Mouse (Mus musculus) WW6 (cell line): ENCODE measurements at regions not wholly inside any gene's neighbourhood (a gene's known extent, or its start where the extent isn't known, plus 50 kb on each side); places are given as distances from the start of the nearest gene placed in this dataset.
A peak's percentile ranks its signal among the peaks of the same experiment; 100 is the strongest.
"Not testable (repeated sequence)": the region's sequence is repeated elsewhere in the genome, so short reads cannot be mapped to it uniquely, and the experiment has no call there.

ENCODE experiments used
- DNase-seq: peaks from one replicate; pipeline ENCODE4 v3.0.0-alpha.2; 2013; ENCODE audit warnings: low read depth, low spot score

DNA sequence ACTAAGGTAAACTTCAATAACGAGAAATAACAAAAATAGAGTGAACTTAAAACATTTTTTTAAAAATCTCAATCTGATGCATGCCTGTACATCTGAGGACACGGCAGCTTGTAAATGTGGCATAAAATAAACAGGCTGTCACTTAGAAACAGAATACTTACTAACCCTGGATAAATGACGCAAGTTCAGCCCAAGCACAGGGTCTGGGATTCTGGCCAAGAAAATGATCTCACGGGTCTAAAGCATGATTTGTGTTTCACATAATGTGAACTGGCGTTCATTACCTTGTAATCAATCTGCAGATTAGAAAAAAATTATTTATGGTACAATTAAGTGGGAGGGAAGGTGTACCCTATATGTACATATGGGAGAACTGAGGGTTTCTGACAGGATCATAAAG lies 512.1 kb upstream of the Vrk2 start:
- DNase-seq, result no peak

DNA sequence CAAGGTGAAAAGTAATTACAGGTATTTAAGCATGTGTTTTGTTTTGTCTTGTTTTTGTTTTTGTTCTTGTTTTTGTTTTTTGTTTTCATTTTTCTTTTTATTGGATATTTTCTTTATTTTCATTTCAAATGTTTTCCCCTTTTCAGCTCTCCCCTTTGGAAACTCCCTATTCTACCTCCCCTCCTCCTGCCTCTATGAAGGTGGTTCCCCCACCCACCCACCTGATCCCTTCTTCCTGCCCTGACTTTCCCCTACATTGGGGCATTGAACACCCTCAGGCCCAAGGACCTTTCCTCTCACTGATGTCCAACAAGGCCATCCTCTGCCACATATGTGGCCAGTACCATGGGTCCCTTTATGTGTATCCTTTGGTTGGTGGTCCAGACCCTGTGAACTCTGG lies 509.1 kb upstream of the Vrk2 start:
- no peak for DNase-seq

DNA sequence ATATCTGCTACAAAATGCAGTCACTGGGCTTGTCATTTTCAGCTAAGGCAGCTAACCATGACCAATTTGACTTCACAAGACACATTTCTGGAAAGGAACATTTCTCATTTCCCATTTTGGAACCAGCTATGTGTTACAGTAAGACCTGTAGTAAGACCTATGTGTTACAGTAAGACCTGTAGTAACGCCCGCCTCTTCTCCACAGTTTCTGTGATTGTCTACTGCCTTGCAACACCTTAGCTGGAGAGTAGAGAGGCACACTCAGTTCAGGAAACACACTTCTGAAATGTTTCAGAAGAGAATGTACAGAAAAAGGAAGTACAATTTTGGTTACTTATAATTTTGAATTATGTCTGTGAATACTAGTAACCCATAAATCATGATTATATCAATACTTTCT lies 508.2 kb upstream of the Vrk2 start:
- no peak for DNase-seq

DNA sequence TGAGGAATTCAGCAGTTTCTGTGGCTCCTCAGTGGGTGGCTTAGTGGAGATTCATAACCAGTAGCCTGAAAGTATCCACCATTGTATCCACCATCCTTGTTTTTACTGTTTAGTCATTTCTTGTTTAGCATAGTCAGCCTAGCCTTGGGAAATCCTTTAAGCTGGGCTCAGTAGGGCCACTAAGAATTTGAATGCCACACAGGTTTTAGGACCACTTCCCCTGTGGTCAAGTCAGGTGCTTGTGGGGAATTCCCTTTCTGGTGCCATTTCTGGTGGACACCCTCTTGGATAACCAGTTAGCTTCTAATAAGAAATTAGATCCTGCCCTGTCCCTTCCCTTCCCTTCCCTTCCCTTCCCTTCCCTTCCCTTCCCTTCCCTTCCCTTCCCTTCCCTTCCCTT lies 502.8 kb upstream of the Vrk2 start:
- DNase-seq, result no peak

DNA sequence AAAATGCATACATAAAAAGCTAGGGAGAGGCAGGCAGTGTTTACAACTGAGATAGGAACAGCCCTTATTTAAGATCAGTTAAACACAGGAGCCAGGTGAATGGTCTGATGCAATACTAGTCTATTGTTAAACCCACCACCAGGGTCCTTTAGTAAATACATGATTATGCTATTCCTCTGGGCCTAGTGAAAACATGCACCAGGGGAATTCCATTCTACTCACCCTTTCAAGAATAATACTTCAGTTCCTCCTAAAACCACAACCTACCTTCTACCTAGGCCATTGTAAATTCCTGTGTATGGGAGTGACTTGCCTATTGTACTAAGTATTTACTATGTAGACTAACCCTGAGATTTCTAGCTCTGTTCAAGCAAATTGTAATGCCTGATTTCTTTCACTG lies 501.7 kb upstream of the Vrk2 start:
- not testable (repeated sequence) for DNase-seq

DNA sequence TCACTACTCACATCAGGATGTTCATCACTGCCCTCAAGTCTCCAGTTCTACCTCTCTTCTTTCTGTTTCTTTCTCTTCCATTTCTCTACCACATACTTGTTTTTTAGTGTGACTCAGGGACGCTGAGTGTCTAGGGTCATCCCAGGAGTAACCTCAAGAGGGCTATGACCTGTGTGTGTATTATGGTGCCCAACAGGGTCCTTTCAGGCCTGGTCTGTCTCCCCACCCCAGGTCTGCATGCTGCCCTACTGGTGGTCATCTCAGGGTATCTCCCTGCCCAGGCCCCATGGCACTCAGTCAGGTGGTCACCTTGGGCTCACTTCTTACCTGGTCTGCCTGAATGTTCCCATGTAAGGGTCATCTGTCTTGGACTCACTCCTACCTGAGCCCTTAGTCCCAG lies 492.7 kb upstream of the Vrk2 start:
- no peak for DNase-seq

DNA sequence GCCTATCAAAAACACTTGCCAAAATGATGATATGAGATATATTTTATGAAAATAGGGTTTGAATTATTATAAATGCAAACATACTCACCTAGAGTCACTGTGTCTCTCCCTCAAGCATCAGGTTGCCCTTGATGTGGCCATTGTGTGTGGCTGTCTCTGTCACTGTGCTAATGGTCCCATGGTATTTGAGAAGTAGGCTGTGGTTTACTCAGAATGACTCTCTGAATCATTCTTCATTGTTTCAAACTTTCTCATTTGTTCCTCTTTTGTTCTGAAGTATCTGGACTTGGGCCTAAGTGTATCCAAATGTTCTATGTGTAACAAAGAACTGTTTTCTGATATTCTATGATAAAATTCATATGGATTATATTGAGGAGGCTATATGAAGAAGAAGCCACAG lies 487.4 kb upstream of the Vrk2 start:
- no peak for DNase-seq

DNA sequence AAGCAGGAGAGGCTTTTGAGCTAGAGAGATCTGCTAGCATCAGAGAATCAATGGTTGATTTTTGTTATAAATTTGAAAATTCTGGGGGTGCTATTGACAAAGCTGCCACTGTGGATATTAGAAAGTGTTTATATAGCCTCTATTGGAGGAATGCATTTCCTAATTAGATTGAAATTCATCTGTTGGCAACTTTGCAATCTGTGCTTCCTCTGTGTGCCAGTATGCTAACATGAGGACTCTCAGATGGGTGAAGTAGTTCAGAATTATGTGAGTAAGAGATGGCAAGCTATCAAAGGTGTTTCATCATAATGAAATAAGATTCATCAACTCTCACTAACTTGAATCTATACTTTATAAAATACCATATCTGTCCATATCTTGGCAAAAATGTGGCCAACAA lies 476.6 kb upstream of the Vrk2 start:
- no peak for DNase-seq

DNA sequence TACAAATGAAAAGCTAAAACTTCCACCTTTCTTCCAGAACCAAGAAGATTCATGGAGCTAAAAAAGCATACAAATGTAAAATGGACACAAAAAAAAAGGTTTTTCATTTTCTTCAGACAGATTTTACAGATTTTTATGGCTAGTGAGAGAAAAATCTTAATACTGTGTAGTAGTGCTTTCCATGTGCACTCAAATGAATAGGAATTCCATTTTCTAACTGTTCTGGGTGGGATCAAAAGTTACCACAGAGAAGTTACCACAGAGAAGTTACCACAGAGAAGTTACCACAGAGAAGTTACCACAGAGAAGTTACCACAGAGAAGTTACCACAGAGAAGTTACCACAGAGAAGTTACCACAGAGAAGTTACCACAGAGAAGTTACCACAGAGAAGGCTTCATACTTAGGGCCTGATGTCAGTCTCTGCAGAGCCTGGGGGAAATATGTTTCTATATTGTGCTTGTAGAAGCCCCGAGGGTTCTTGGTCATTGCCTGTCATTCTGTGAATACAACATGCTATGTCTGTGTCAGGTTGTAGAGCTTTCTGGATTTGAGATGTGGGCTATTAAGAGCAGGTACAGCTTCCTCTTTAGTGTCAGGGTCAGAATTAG lies 433.5 kb upstream of the Vrk2 start:
- no peak for DNase-seq

DNA sequence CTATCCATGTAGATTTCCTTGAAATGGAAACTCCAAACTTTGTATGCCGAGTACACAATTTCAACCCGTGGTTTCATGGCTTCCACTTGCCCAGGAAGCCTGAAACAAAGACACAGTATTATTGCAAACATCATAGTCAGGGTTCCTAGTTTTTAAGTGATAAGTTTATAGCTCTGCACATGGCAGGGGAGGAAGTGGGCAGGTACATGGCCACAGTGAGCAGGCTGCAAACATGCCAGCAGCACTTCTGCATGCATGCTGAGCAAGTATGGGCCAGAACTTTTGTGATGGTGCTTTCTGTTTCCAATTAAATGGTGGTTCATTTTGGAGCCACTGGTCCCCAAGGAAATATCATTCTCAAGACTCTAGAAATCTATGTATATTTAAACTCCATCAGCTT lies 431.7 kb upstream of the Vrk2 start:
- DNase-seq, result no peak

DNA sequence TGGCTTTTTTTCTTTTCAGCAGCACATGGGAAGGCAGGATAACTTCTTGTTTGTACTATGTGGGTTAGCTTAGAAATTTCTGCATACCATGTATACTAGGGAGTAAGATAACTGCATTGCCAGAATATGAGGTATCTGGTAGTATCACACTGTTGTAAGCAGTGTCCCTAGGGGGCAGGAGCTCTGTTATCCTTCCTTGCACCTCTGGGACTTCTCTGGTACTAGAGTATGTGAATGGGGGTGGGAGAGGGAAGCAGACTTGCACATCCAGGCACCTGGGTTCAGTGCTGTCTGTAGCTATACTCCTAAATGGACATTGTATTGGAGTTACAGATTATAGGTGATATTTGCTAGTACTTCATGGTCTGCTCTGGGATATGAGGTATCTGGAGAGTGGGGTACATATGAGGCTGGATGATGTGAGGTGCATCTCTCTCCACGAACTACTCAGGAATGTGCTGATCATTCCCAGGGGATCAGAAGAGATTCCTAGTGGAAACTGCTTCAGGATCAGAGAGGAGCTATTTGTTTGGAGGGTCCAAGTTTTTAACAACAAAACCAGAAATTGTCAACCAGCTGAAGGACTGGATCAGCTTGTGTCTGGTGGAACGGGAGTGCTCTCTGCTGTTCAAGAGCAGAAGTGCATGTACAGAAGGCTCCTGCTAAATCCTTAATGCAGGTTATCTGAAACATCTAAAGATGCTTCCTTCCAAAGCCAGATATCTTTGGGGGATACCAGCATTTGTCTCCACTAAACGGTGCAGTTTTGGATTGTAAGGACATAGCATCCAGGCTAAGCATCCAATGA lies 402.7 kb upstream of the Vrk2 start:
- DNase-seq, result no peak

DNA sequence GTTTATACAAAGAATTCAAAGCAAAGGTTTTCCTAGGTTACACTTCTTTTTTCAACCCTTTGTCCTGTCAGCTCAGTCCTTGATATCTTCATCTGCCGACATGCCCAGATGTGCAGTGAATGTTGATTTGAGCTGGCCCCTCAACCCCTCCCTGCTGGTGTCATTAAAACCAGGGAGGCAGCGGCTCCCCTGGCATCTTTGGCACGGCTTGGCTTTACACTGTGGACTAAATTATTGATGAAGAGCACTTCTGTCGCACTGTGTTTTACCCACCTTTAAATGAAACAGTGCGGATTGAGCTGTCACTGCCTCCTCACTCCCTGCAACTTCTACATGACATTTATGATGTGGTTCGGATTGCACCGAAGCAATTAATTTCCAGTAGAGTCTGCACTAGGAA lies 387.4 kb upstream of the Vrk2 start:
- DNase-seq, result no peak

DNA sequence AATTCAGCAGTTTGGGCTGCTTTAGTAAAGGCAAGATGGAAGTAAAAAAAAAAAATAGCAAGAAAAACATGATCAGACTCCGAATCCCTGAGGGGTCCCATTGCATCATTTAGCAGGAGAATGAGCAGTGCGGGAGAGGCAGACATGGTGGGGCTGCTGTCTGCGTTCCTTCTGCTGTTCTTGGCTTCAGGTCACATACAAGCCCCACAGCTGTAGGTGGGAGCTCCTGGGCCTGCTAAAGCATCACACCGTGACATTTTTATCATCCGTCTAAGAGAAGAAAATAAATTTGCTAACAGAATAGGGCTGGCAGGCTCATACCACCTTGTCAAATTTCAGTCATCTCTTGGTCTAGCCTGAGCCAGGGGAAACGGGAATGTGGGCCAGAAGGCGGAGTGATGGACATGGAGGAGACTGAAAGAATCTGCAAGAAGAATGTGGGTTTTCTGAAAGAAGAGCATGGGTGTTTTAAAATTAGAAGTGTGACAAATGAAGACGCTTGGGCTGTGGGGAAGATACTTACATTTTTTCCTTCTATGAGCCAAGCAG lies 378.8 kb upstream of the Vrk2 start:
- DNase-seq, result no peak

DNA sequence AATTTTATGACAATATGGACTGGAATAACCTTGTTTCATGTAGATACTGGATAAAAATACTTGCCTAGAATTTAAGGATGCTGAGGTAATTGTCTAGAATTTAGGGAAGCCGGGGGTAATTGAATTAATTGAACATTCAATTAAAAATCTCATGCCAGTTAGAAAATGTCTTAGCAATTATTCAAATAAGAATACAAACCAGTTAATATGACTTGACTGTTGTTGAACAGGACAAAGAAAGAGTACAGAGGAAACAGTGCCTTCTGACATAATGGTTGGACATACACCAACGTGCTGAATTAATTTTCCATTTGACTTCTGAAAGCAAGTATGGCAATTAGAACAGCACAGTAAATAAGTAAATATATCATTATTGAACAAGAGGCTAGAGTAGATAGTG lies 377.4 kb upstream of the Vrk2 start:
- no peak for DNase-seq

DNA sequence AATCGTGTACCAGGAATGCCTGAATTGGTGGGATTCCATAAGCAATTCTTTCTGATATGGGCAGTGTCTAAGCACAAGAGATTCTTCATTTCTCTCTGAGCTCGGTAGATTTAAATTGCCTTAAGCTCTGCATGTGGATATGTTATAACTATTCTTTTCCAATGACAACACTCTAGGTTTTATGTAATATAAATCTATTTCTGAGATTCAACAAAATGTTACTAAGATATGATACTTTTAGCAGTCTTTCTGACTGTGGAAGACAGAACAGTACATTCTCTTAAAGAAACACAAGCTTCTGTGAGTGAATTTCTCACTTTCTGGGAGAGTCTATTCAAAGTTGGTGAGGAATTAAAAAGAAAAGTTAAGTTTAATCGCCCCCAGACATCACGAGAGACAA lies 373.6 kb upstream of the Vrk2 start:
- no peak for DNase-seq

DNA sequence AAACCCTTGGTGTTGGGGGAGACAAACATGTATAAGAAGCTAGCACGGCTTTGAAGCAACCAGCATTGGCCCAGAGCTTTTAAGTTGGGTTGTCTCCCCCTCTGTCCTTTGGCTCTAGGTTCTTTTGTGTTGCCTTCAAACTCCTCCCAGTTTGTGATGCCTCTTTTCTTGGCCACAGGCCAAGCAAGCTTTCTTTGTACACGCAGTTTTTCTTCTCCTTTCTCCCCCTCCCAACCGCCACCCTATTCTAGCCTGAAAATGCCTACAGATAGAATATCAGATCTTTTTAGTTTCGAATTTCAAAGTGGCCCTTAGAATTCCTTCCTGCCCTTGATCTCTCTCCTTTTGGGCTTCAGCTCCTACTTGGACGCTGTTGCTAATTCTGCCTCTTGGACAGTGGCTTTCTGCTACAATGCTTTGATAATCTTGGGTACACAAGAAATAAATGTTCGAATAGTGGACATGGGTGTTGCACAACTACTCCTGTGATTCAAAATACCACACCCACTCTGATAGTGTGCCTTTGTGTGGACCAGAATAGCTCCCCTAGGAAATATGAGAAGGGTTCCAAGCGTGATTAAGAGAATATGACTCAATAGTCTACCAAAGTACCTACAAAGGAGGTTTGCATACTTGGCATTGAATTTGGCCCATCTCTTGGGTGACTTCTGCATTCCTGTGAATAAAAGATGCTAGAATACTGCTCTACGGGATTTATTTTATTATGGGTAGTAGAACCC lies 369.3 kb upstream of the Vrk2 start:
- no peak for DNase-seq

DNA sequence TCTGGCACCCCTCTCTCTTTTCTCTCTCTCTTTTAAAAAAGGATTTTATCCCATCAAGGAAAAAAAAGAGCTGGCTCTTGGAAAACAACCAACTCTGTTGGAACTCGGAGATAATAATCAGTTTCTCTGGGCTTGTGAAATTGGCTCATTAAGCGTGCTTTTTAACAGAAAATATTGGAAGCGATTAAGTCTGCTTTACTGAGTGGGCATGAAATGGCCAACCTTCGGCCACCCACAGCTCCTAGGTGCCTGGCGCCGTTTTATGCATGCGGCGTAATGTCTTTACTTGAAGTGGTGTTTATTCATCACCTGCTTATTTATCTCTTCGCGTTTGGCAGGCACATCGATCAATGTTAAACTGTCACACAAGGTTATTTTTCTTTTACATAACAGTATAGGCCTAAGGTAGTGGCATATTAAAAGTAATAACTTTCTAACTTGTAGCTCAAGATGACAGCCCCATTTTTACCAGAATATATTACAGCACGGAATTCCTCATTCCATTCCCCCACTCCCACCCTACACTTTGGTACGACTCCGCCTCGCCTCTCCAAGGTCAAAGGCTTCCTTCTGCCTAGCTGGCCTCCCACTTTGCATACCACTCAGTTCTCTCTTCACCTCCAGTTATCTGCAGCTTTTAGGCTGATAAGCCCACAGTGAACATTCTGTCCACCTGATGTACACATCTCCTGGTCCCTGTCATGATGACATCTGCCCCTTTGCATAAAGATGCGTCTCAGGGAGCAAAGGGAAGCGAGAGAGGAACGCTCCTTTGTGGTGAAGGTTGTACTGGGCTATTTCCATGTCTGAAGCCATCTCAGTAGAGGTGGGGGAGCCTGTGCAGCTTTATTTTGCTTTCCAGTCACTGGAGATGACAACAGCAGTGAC lies 368.5 kb upstream of the Vrk2 start:
- DNase-seq, result no peak

DNA sequence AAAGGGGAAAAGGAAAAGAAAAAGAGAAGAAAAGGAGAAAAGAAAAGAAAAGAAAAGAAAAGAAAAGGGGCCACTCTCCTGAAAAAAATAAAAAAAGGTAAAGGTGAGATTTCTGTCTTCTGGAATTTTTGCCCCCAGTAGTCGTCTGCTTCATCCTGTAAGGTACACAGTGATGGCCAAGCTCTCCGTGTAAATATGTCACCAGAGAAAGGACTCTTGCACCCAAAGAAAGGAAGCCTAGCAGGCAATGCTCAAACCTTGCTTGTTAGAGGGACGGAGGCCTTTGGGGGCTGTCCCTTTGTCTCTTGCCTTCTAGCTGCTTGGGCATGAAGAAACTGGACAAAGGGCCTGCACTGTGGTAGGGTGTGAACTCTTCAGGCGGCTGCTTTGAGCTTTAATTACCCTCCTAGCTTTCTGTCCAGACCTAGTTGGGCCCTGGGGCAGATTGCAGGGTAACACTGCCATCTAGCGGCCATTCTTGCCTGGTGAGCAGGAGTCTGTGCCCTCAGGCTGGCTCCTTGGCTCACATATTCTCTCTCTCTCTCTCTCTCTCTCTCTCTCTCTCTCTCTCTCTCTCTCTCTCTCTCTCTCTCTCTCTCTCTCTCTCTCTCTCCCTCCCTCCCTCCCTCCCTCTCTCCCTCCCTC lies 367.7 kb upstream of the Vrk2 start:
- peak; percentile 55 for DNase-seq

DNA sequence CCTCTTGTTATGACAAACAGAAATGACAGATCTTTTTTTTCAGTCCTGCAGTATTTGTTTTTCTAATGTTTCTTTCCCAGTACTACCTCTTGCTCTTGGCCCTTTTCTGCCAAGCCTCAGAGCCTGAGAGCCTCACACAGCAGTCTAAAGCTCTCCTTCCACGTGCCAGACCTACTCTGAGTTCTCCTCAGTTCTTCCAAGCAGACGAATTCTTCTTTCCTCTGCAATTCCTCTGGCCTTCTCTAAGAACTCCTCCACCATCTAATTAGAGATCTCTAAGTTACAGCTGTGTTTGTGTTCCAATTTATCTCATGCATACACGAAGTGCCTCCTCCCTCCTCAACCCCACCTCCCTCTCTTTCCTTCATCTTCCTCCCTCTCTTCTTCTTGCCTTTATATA lies 362.4 kb upstream of the Vrk2 start:
- DNase-seq, result no peak

DNA sequence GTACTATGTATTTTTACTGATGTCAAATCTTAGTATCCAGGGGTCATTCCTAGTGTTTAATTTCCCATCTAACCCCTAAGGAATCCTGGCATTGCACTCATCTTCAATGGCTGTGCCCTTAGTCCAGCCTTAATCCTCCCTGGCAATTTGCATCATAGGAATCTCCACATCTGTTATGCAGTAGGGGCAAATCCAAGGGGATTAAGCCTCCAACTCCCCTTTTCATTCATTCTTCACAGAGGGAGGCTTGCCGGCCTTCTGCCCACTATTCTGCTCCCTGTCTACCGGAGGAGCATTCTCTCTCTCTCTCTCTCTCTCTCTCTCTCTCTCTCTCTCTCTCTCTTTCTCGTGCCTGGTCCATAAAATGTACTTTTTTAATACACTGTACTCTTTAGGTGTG lies 338.0 kb upstream of the Vrk2 start:
- no peak for DNase-seq

DNA sequence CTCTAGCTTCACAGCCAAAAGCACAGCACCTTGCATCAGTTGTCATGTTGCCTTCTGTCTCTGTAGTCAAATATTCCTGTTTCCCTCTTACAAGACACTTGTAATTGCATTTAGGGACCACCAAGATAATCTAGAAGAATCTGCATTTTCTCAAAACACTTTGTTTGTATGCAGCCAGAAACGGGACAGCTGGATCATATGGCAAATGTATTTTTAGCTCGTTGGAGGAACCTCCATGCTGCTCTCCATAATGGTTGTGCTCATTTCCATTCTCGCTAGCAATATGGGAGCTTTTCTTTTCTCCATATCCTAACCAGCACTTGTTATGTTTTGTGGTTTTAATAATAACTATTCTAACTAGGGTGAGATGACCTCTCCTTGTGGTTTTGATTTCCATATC lies 313.3 kb upstream of the Vrk2 start:
- no peak for DNase-seq
